Mouse (Mus musculus): ENCODE data around the gene Fgd2.
"Not testable (repeated sequence)": the region's sequence is repeated elsewhere in the genome, so short reads cannot be mapped to it uniquely, and the experiment has no call there.

Fgd2 gene

GRCm38 (mm10) chr17:29360761-29361221 is at the start of gene Fgd2:
Gene Fgd2 (plus strand): TSS chr17:29360914.
- peak; percentile 50 to 51 for DNase-seq

- DNase-seq, result no peak
Measured at GRCm38 (mm10) chr17:29311602-29312001, 49.1 kb upstream of the Fgd2 start.

GRCm38 (mm10) chr17:29312082-29312481 is 48.6 kb upstream of the Fgd2 start:
- no peak for DNase-seq

- no peak for DNase-seq
Measured at GRCm38 (mm10) chr17:29313300-29313699, 47.4 kb upstream of the Fgd2 start.

GRCm38 (mm10) chr17:29315672-29316465 is 44.8 kb upstream of the Fgd2 start:
- peak; percentile 55 to 64 for DNase-seq

GRCm38 (mm10) chr17:29316891-29317290 is 43.8 kb upstream of the Fgd2 start:
- no peak for DNase-seq

- not testable (repeated sequence) for DNase-seq
Measured at GRCm38 (mm10) chr17:29317380-29317779, 43.3 kb upstream of the Fgd2 start, which contains the start of gene Pi16. Gene Pi16 (plus strand): TSS chr17:29317680.

GRCm38 (mm10) chr17:29318731-29319250 is 41.9 kb upstream of the Fgd2 start:
- no peak for DNase-seq

GRCm38 (mm10) chr17:29319476-29319875 is 41.2 kb upstream of the Fgd2 start:
- DNase-seq, result no peak

GRCm38 (mm10) chr17:29319881-29320639 is 40.7 kb upstream of the Fgd2 start:
- DNase-seq, result no peak

GRCm38 (mm10) chr17:29321765-29322602 is 38.7 kb upstream of the Fgd2 start:
- no peak for DNase-seq

- peak; percentile 60 to 73 for DNase-seq
Measured at GRCm38 (mm10) chr17:29322603-29322962, 38.1 kb upstream of the Fgd2 start.

GRCm38 (mm10) chr17:29323625-29324024 is 37.1 kb upstream of the Fgd2 start:
- DNase-seq, result no peak

- no peak for DNase-seq
Measured at GRCm38 (mm10) chr17:29325831-29326230, 34.9 kb upstream of the Fgd2 start.

GRCm38 (mm10) chr17:29326531-29327529 is 33.9 kb upstream of the Fgd2 start:
- peak in 1 of 2 experiments; percentile 49 for DNase-seq

- no peak for DNase-seq
Measured at GRCm38 (mm10) chr17:29327691-29328090, 33.0 kb upstream of the Fgd2 start.

GRCm38 (mm10) chr17:29330221-29330620 is 30.5 kb upstream of the Fgd2 start:
- DNase-seq, result no peak

- DNase-seq, result peak; percentile 39 to 70
Measured at GRCm38 (mm10) chr17:29330671-29331410, 29.9 kb upstream of the Fgd2 start.

GRCm38 (mm10) chr17:29332186-29332685 is 28.5 kb upstream of the Fgd2 start:
- DNase-seq, result no peak

- no peak for DNase-seq
Measured at GRCm38 (mm10) chr17:29336266-29336990, 24.3 kb upstream of the Fgd2 start.

Data from kidney, postnatal 36 days (tissue).